Mouse (Mus musculus) olfactory bulb, adult 2 months (tissue): ENCODE measurements around the gene Snrpf. TPM values are rescaled to one million over a fixed set of nuclear protein-coding genes. Genes with fewer than 3 reads are reported as not detected.

Source experiments
- H3K27ac ChIP-seq: fragments of 200-500 bp; 2 replicates; pipeline ENCODE4 v1.5.1; 2012; ENCODE audit warnings: low read depth, low read length; ENCODE audit not compliant: insufficient read depth
- H3K4me1 ChIP-seq: fragments of 200-500 bp; 2 replicates; pipeline ENCODE4 v1.6.1; 2012; ENCODE audit warnings: low read length; ENCODE audit not compliant: control insufficient read depth, insufficient read depth
- H3K4me3 ChIP-seq: fragments of 200-500 bp; 2 replicates; pipeline ENCODE4 v1.5.1; 2012; ENCODE audit warnings: mild to moderate bottlenecking, low read depth, low read length, moderate library complexity; ENCODE audit not compliant: insufficient read depth
- CTCF ChIP-seq: fragments of 200-500 bp; IDR thresholded peaks from 2 replicates; pipeline ENCODE4 v1.5.1; 2012; ENCODE audit warnings: low read depth, mild to moderate bottlenecking, low read length, moderate library complexity; ENCODE audit not compliant: insufficient read depth
- POLR2A ChIP-seq: fragments of 200-500 bp; IDR thresholded peaks from 2 replicates; pipeline ENCODE4 v1.6.1; 2012; ENCODE audit warnings: mild to moderate bottlenecking, low read depth, low read length, moderate library complexity; ENCODE audit not compliant: insufficient read depth
- WGBS: fragments of 180-500 bp; shearing (Covaris S2); methylation state at CpG from one replicate; pipeline ENCODE4 v1.1.7; 2018; 5-methylcytosine and 5-hydroxymethylcytosine counted together
- polyA plus RNA-seq: library from polyadenylated mRNA; stranded (reverse); fragments of >200 nt; gene quantifications from 2 replicates; pipeline ENCODE4 v1.2.4, GENCODE M21; 2012; ENCODE audit warnings: low replicate concordance; ENCODE audit not compliant: missing spikeins, insufficient read depth, insufficient read length

Gene Snrpf
- polyA plus RNA-seq, 1 experiment = not detected

DNA sequence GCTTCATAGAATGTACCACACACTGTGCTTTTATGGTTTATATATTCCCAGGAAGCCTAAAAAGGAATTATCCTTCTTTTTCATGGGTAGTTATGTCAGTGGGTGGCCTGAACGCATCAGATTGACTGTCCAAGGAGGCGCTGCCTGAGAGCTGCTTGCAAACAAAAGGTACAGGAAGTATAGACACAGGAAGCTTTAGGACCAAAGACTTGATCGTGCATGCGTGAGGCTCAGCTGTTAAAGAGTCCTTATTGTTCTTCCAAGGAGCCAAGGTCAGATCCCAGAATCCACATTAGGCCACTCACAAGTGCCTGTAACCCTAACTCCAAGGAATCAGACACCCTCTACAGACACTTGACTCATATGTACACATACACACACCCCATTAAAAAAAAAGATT, 47.1 kb downstream of the Snrpf start:
- H3K4me3 ChIP-seq = no peak overlapping the region
- 84% methylated on average over 4 of the region's 4 CpGs for WGBS
- H3K27ac ChIP-seq = no peak overlapping the region
- H3K4me1 ChIP-seq = peaks cover 11% of the 10 kb centered on the region
- TF ChIP-seq CTCF = no peak
- no peak for TF ChIP-seq POLR2A

DNA sequence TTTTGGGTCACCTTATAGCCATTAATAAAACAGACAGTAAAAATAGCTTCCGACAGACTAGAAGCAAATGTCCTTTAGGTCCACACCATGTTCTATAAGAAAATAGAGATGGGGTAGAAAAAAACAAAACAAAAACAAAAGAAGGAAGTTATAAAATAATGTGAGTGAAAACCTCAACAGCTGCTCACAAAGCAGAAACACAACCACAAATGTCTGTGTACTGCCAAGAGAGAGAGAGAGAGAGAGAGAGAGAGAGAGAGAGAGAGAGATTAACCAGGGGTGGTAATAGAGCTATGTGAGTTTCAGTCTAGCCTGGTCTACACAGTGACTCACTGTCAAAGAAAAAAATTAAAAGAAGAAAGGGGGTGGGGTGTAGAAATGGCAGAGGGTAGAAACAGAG, 47.9 kb downstream of the Snrpf start:
- WGBS = 97% methylated on average over 1 of the region's 1 CpGs
- H3K4me1 ChIP-seq = peaks cover 11% of the 10 kb centered on the region
- TF ChIP-seq POLR2A = no peak
- no peak overlapping the region for H3K27ac ChIP-seq
- H3K4me3 ChIP-seq = no peak overlapping the region

DNA sequence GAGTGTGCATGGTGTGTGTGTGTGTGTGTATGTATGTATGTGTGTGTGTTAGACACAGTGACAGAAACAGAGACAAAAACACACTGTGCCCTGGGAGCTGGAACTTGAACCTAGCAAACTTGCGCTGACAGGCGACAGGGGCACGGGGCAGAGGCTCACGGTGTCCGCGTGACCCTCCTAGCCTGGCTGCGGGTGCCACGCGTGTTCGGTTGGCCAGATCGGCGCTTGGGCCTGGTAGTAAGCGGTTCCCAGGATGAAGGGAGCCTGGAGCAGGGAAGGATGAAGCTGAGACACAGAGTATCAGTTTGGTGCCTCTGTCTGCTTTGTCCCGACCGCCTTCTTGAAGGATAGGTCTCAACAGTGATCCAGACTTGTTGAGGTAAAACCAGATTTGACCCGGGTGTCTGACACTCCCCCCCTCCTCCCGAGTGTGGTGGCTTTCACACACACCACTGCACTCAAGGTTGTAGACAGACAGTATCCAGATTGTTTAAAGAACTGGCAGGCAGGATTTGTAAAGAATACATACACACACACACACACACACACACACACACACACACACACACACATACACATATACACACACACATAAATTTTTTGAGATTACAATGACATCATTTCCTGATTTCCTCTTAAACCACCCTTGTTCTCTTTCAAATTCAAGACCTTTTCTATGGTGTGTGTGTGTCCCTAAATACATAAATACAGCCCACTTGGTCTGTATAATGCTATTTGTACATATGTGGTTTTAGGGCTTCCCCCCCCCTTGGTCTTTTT, 48.9 kb downstream of the Snrpf start, which contains the start of gene Ccdc38:
Gene Ccdc38 (plus strand): TSS at position 202 of the 780 bp plus-strand sequence.
- H3K4me3 ChIP-seq = peak within 1 kb of the TSS; percentile 28
- peaks cover 11% of the 10 kb centered on the region for H3K4me1 ChIP-seq
- no peak for TF ChIP-seq POLR2A
- no peak for TF ChIP-seq CTCF
- H3K27ac ChIP-seq = no peak within 1 kb of the TSS
- 66% methylated on average over 17 of the region's 17 CpGs for WGBS

DNA sequence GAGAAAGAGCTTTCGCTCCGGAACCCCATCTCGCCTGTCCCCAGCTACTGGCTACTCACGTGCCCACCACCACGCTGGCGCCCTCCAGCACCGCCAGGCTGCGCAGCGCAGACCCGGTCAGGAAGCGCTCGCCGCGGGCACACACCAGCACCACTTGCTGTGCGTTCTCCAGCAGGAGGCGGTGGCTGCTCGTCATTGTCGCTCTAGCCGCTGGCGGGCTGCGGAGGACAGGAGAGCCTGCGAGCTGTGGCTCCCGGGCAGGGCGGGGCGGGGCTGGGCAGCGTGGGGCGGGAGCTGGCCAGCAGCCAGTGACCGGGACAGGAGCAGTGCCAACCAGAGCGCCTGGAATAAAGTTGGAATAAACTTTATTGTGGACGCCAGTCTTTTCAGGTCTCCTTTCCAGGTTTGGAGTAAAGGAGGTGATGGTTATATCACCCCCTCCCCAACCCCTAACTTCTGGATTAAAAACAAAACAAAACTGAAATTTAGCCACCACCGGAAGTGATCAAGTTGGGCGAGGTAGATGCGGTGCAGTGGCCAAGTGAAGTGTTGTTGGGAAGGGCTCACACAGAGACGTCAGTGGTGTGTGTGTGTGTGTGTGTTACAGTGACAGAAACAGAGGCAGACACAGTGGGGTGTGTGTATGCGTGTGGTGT, 49.6 kb downstream of the Snrpf start, which contains the start of gene Amdhd1:
Gene Amdhd1 (minus strand): TSS at position 259 of the 656 bp plus-strand sequence.
- WGBS = 3% methylated on average over 35 of the region's 35 CpGs
- TF ChIP-seq POLR2A = no peak
- TF ChIP-seq CTCF = 0 out of 2 replicates have a peak, but pooled peaks have one; percentile 20
- peaks cover 11% of the 10 kb centered on the region for H3K4me1 ChIP-seq
- H3K4me3 ChIP-seq = peak within 1 kb of the TSS; percentile 28
- no peak within 1 kb of the TSS for H3K27ac ChIP-seq

DNA sequence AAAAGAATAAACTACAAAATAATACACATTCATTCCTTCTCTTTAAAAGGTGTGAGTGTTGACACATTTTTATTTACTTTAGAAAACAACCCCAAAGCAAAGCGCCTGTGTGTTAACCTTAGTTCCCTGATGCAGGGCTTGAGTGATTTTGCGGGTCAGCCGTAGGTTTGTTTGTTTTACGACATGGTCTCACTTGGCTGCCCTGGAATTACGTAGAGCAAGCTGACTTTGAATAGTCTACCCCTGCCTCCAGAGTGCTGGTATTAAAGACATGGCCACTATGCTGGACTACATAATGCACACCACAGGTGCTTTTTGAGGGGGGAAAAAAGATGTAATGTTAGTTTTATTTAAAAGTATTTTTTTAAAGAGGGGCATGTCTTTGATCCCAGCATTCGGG, 50.7 kb downstream of the Snrpf start:
- no peak overlapping the region for H3K4me3 ChIP-seq
- TF ChIP-seq POLR2A (no peak), CTCF (no peak)
- H3K4me1 ChIP-seq = peaks cover 18% of the 10 kb centered on the region
- H3K27ac ChIP-seq = no peak overlapping the region
- 95% methylated on average over 6 of the region's 6 CpGs for WGBS

DNA sequence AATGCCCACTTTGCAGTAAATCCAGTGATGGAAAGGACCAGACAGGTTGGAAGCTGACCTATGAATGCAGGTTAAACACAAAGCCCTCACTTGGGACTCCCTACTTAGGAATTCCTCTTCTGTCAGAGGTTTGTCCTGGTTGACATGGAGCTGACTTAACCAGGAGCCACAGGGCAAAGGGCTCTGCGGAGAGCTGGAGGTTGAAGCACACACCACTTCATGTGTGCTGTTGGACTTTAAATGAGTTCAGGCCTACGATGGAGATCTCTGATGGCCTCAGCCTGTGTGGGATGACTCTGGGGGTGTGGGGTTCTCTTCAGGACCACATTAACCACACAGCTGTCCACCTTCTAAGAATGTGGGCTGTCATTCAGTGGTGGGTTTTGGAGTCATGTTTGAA, 51.2 kb downstream of the Snrpf start:
- no peak overlapping the region for H3K4me3 ChIP-seq
- WGBS = 94% methylated on average over 2 of the region's 2 CpGs
- no peak overlapping the region for H3K27ac ChIP-seq
- TF ChIP-seq POLR2A (no peak), CTCF (no peak)
- H3K4me1 ChIP-seq = peaks cover 18% of the 10 kb centered on the region

Other genes with a start within 250 kb of the Snrpf start
- gene Lta4h, start 136.3 kb downstream of the Snrpf start, polyA plus RNA-seq = not detected in 2 replicates
- not detected in 2 replicates for gene Hal, start 100.9 kb downstream of the Snrpf start, polyA plus RNA-seq
- gene Amdhd1, start 49.7 kb downstream of the Snrpf start, polyA plus RNA-seq = not detected in 2 replicates
- gene Ccdc38, start 49.1 kb downstream of the Snrpf start, polyA plus RNA-seq = not detected in 2 replicates
- gene Ntn4, start 51.0 kb upstream of the Snrpf start, polyA plus RNA-seq = not detected in 2 replicates
- gene Usp44, start 241.8 kb upstream of the Snrpf start, polyA plus RNA-seq = not detected in 2 replicates